Mouse (Mus musculus): ENCODE data around the gene Rnf24. TPM values are rescaled to one million over a fixed set of nuclear protein-coding genes. Genes with fewer than 3 reads are reported as not detected.
"Not testable (repeated sequence)": the region's sequence is repeated elsewhere in the genome, so short reads cannot be mapped to it uniquely, and the experiment has no call there.

Gene Rnf24
- polyA plus RNA-seq, 1 experiment: 13.8 TPM

DNA sequence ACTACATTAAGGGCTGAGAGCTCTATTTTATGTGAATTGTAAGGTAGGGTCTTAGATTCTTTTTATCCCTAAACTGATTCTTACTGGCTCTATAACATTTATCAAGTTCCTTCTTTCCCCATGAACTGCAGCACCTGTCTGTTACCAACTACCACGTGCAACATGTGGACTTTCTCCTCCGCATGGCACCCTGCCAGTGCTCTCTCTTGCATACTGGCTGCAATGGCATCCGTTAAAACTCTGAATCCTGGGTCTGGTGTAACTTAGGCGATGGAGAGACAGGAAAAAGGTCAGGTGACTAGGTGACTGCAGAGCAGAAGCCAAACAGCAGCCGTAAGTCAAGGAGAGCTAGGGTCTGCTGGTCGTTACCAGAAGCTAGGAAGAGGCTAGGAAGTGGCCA is 43.4 kb downstream of the Rnf24 start:
- Histone ChIP-seq H3K4me1 (ENCODE audit: control insufficient read depth, insufficient read depth, insufficient read length, low read length) (0 out of 2 replicates have a peak, but pooled peaks cover 2% of the 10 kb centered on the region), H3K27ac (replicated peaks; ENCODE audit: low read depth, low read length) (no peak overlapping the region), H3K4me3 (ENCODE audit: insufficient read depth, low read depth, low read length) (no peak overlapping the region)

DNA sequence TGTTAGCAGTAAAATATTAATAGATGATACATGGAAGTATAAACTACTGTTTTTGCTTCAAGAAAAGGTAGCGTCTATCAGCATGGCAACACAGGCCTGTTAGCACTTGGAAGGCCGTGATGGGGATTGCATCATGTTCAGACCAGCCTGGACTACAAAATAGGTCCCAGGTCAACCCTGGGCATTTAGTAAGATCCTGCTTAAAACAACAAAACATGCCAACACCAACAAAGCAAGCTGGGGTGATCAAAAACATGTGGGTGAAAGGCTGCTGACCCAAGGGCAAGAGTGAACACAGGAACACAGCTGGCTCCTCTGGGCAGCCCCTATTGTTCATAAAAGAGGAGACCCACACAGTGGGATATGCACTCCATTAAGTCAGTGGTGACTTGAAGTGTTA is 44.9 kb downstream of the Rnf24 start:
- Histone ChIP-seq H3K4me3 (ENCODE audit: insufficient read depth, low read depth, low read length) (no peak overlapping the region), H3K27ac (replicated peaks; ENCODE audit: low read depth, low read length) (peak overlapping the region; percentile 88), H3K4me1 (ENCODE audit: control insufficient read depth, insufficient read depth, insufficient read length, low read length) (0 out of 2 replicates have a peak, but pooled peaks cover 2% of the 10 kb centered on the region)

GRCm38 (mm10) chr2:131307391-131307790 is 45.3 kb downstream of the Rnf24 start:
- Histone ChIP-seq H3K4me1 (ENCODE audit: control insufficient read depth, insufficient read depth, insufficient read length, low read length) (0 out of 2 replicates have a peak, but pooled peaks cover 2% of the 10 kb centered on the region), H3K27ac (replicated peaks; ENCODE audit: low read depth, low read length) (peak overlapping the region; percentile 71), H3K4me3 (ENCODE audit: insufficient read depth, low read depth, low read length) (no peak overlapping the region)

DNA sequence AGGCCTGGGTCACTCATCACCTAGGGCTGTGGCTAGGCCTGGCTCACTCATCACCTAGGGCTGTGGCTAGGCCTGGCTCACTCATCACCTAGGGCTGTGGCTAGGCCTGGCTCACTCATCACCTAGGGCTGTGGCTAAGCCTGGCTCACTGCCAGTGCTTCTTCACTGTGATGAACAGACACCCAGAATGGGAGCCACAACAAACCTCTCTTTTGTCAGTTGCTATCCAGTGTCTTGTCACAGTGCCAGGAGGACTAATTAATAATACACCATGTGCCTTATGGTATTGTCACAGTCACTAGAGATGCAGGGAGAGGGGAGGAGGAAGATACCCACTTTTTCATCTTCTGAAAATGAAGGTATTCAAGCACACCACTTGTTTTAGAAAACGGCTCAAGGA is 47.5 kb downstream of the Rnf24 start:
- H3K4me3 ChIP-seq (ENCODE audit: insufficient read depth, low read depth, low read length); H3K4me1 ChIP-seq (ENCODE audit: control insufficient read depth, insufficient read depth, insufficient read length, low read length); H3K27ac ChIP-seq (replicated peaks; ENCODE audit: low read depth, low read length): not testable (repeated sequence)

- H3K27ac ChIP-seq (replicated peaks; ENCODE audit: low read depth, low read length): no peak overlapping the region
- H3K4me1 ChIP-seq (ENCODE audit: control insufficient read depth, insufficient read depth, insufficient read length, low read length): peaks cover 8% of the 10 kb centered on the region; the same call in 1 of the 2 replicates
- no peak overlapping the region for H3K4me3 ChIP-seq (ENCODE audit: insufficient read depth, low read depth, low read length)
These were observed 48.2 kb downstream of the Rnf24 start for GRCm38 (mm10) chr2:131304497-131304896.

DNA sequence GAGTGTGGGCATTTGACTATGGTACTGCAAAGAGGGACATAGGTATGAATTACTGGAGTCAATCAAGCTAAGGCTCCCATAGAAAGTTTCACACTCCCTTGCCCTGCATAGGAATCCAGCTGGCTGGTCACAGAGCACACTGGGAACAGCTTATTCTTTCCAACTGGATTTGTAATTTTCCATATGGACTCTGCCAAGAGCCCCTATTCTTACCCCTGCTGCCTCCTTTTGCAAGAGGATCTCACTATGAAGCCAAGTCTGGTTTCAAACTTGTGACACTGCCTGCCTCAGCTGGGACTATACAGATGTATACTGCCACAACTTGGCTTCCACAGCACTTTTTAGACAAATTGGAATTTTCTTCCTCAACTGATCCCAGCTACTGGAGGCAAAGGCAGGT is 51.1 kb downstream of the Rnf24 start:
- peaks cover 6% of the 10 kb centered on the region; the same call in 1 of the 2 replicates for H3K4me1 ChIP-seq (ENCODE audit: control insufficient read depth, insufficient read depth, insufficient read length, low read length)
- no peak overlapping the region for H3K4me3 ChIP-seq (ENCODE audit: insufficient read depth, low read depth, low read length)
- peak overlapping the region; percentile 52 for H3K27ac ChIP-seq (replicated peaks; ENCODE audit: low read depth, low read length)

DNA sequence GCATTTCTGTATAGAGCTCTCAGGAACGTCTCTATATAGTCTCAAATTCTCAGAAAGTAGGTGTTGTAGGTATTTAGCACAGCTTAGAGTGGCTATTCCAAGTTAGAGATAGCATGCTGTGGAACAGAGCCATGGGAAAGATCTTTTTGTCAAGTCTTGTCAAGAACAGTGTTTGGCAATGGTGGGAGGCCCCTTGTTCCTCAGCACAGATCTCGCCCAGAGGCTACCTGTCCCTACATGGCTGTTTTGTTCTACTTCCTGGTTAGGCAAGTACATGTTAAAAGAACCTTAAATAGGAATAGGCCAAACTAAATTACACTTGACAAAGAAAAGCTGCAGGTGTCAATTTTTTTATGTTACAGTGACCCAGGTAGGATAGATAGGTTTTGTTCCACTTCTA is 52.2 kb downstream of the Rnf24 start:
- no peak overlapping the region for H3K4me3 ChIP-seq (ENCODE audit: insufficient read depth, low read depth, low read length)
- H3K27ac ChIP-seq (replicated peaks; ENCODE audit: low read depth, low read length): no peak overlapping the region
- peaks cover 6% of the 10 kb centered on the region; the same call in 1 of the 2 replicates for H3K4me1 ChIP-seq (ENCODE audit: control insufficient read depth, insufficient read depth, insufficient read length, low read length)

DNA sequence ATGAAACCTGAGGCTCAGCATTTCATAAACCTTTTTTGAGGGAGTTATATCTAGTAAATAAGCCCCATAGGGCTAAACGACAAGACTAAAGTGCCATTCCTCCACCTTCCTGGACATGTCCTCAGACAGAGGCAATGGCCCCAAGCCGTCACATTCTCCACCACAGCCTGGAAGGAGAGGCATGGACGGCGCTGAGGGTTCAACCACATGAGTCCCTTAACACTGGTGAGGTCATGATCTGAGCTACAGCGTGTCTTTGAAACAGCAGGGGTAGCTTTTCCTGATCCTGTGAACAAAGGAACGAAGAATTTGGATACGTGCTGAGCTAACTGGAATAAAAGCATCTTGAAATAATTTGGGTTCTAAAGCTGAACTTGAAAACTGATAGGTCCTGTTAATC is 54.0 kb downstream of the Rnf24 start:
- not testable (repeated sequence) for H3K4me3 ChIP-seq (ENCODE audit: insufficient read depth, low read depth, low read length); H3K27ac ChIP-seq (replicated peaks; ENCODE audit: low read depth, low read length); H3K4me1 ChIP-seq (ENCODE audit: control insufficient read depth, insufficient read depth, insufficient read length, low read length)

DNA sequence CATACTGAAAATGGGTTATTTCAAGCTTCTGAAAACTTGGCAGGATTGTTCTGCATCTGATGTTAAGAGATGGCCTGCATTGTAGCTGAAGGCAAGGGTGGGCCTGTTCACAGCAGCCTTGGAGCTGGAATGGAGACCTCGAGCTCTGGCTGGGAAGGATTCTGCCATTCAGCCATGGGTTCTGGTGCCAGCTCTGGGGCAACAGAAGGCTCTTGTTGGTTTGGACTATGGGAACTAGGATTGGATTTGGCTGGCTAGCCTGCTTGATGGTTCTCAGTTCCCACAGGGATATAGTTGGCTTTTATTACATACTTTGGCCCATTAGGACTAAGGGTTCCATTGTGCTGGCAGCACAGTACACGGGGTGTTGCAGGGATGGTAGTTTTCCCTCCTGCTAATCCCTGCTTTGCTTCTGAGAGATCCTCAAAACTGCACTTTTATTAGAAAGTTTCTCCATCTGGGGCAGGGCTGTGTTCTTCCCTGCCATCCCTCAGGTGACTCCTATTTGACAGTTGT is 55.9 kb downstream of the Rnf24 start:
- no peak overlapping the region for H3K27ac ChIP-seq (replicated peaks; ENCODE audit: low read depth, low read length)
- peaks cover 4% of the 10 kb centered on the region; the same call in 1 of the 2 replicates for H3K4me1 ChIP-seq (ENCODE audit: control insufficient read depth, insufficient read depth, insufficient read length, low read length)
- H3K4me3 ChIP-seq (ENCODE audit: insufficient read depth, low read depth, low read length): no peak overlapping the region

DNA sequence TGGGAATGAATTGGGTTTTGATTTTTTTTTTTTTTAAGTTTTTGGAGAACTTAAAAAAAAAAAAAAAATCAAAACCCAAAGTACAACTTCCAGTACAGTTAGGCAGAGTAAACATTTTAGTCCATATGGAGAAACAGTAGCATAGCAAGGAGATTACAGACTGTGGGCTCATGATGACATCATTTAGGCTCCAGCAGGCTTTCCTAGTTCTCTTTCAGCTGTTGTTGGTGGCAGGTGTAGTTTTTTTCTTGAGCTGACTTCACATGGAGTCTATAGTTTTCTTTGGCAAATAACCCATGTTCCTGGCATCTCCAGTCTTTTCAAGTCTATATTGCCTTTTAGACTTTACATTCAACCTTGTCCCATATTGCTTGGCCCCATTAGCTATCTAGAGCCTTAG is 62.0 kb downstream of the Rnf24 start:
- Histone ChIP-seq H3K4me1 (ENCODE audit: control insufficient read depth, insufficient read depth, insufficient read length, low read length) (no peaks in the 10 kb centered on the region), H3K27ac (replicated peaks; ENCODE audit: low read depth, low read length) (no peak overlapping the region)

DNA sequence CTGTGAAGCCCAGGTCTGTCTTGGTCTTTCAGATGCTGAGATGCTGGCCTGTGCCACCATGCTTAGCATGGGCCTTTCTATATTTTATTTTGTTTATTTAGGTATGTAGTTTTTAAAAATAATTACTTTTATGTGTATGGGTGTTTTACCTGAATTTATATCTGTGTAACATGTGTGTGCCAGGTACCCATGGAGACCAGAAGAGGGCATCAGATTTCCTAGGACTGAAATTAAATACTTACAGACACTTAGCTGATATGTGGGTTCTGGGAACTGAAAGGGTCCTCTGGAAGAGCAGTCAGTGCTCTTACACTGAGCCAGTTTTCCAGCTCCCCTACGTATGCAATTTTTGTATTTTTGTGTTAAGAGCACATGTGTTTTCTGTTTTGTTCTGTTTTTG is 66.4 kb downstream of the Rnf24 start:
- H3K4me1 ChIP-seq (ENCODE audit: control insufficient read depth, insufficient read depth, insufficient read length, low read length): no peaks in the 10 kb centered on the region
- H3K27ac ChIP-seq (replicated peaks; ENCODE audit: low read depth, low read length): no peak overlapping the region
- H3K4me3 ChIP-seq (ENCODE audit: insufficient read depth, low read depth, low read length): no peak overlapping the region

More for the DNA sequence above, 62.0 kb downstream of the Rnf24 start:
- no peak overlapping the region for H3K4me3 ChIP-seq (ENCODE audit: insufficient read depth, low read depth, low read length)

GRCm38 (mm10) chr2:131281596-131281995 is 71.1 kb downstream of the Rnf24 start:
- Histone ChIP-seq H3K4me1 (ENCODE audit: control insufficient read depth, insufficient read depth, insufficient read length, low read length) (no peaks in the 10 kb centered on the region), H3K27ac (replicated peaks; ENCODE audit: low read depth, low read length) (no peak overlapping the region), H3K4me3 (ENCODE audit: insufficient read depth, low read depth, low read length) (no peak overlapping the region)

DNA sequence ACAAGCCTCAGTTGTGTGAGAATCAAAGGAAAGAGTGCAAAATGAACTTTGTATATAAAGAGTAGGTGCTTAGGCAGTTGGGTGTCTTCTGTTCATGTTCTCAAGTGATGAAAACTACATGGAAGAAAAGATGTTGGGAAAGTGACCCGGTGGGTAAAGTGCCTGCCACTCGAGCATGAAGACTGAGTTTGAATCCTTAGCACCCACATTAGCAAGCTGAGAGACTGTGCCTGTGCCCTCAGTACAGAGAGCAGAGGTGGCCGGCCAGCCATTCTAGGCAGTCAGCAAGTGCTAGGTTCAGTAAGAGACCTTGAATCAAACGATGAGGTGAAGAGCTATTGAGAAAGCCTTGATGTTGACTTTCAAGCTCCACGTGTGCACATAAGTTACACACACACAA is 76.0 kb downstream of the Rnf24 start:
- H3K4me3 ChIP-seq (ENCODE audit: insufficient read depth, low read depth, low read length): no peak overlapping the region
- no peak overlapping the region for H3K27ac ChIP-seq (replicated peaks; ENCODE audit: low read depth, low read length)
- no peaks in the 10 kb centered on the region for H3K4me1 ChIP-seq (ENCODE audit: control insufficient read depth, insufficient read depth, insufficient read length, low read length)

DNA sequence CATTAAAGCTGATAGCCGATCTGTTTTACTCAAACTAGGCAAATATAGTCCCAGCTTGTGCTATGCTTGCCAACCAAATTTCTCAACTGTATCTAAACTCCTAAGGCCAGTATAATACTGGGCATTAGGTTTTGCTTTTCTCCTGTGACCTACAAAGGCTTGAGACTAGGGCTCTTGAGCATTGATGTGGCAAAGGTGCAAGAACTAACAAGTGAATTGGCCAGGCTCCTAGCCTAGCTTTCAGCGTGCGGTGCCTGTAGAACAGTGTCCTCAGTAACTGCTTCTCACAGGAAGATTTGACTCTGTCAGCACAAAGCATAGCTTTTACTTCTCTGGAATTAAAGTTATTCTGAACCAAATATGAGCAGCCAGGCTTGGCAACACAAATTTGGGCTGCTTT is 77.2 kb downstream of the Rnf24 start:
- Histone ChIP-seq H3K27ac (replicated peaks; ENCODE audit: low read depth, low read length) (no peak overlapping the region), H3K4me3 (ENCODE audit: insufficient read depth, low read depth, low read length) (no peak overlapping the region), H3K4me1 (ENCODE audit: control insufficient read depth, insufficient read depth, insufficient read length, low read length) (no peaks in the 10 kb centered on the region)

- H3K4me3 ChIP-seq (ENCODE audit: insufficient read depth, low read depth, low read length): no peak overlapping the region
- H3K27ac ChIP-seq (replicated peaks; ENCODE audit: low read depth, low read length): 0 out of 2 replicates have a peak overlapping the region, but pooled peaks have one; percentile 9
- peaks cover 13% of the 10 kb centered on the region for H3K4me1 ChIP-seq (ENCODE audit: control insufficient read depth, insufficient read depth, insufficient read length, low read length)
These were observed 87.6 kb downstream of the Rnf24 start for GRCm38 (mm10) chr2:131265056-131265455.

GRCm38 (mm10) chr2:131264027-131264426 is 88.7 kb downstream of the Rnf24 start:
- Histone ChIP-seq H3K27ac (replicated peaks; ENCODE audit: low read depth, low read length) (no peak overlapping the region), H3K4me3 (ENCODE audit: insufficient read depth, low read depth, low read length) (no peak overlapping the region), H3K4me1 (ENCODE audit: control insufficient read depth, insufficient read depth, insufficient read length, low read length) (peaks cover 13% of the 10 kb centered on the region)
